Mouse (Mus musculus): ENCODE data around the gene Fat1. TPM values are rescaled to one million over a fixed set of nuclear protein-coding genes. Genes with fewer than 3 reads are reported as not detected.

The Fat1 gene
- polyA plus RNA-seq, 1 experiment = 24.4 TPM

GRCm38 (mm10) chr8:45052205-45052604 lies 117.0 kb downstream of the Fat1 start:
- H3K27me3 ChIP-seq (ENCODE audit: control insufficient read depth, insufficient read depth, insufficient read length) = no peaks in the 10 kb centered on the region
- peaks cover 36% of the 10 kb centered on the region for H3K36me3 ChIP-seq (ENCODE audit: control insufficient read depth, insufficient read depth)
- no peak overlapping the region for H3ac ChIP-seq (ENCODE audit: control insufficient read depth, insufficient read length, low read depth)
- H3K79me3 ChIP-seq (ENCODE audit: low read depth) = no peaks in the 10 kb centered on the region
- no peaks in the 10 kb centered on the region for H3K79me2 ChIP-seq (ENCODE audit: control insufficient read depth, insufficient read depth)
- H3K4me3 ChIP-seq (ENCODE audit: insufficient read depth, poor library complexity, severe bottlenecking) = no peak overlapping the region
- TF ChIP-seq MAX (IDR thresholded peaks at IDR 0.05) = no peak
- TF ChIP-seq CEBPB (IDR thresholded peaks at IDR 0.05; ENCODE audit: low read depth) = no peak
- no peak for TF ChIP-seq CTCF (IDR thresholded peaks at IDR 0.05; ENCODE audit: control insufficient read depth, insufficient read depth, insufficient read length)
- TF ChIP-seq FOSL1 (IDR thresholded peaks at IDR 0.05; ENCODE audit: insufficient read depth, low read length, poor library complexity, severe bottlenecking) = no peak
- no peak for TF ChIP-seq MYOD1 (IDR thresholded peaks at IDR 0.05; ENCODE audit: control insufficient read depth, insufficient read length, low read depth)
- TF ChIP-seq MYOG (IDR thresholded peaks at IDR 0.05; ENCODE audit: control insufficient read depth, extremely low read depth, insufficient read length) = no peak
- no peak for TF ChIP-seq USF1 (IDR thresholded peaks at IDR 0.05; ENCODE audit: low read depth)

DNA sequence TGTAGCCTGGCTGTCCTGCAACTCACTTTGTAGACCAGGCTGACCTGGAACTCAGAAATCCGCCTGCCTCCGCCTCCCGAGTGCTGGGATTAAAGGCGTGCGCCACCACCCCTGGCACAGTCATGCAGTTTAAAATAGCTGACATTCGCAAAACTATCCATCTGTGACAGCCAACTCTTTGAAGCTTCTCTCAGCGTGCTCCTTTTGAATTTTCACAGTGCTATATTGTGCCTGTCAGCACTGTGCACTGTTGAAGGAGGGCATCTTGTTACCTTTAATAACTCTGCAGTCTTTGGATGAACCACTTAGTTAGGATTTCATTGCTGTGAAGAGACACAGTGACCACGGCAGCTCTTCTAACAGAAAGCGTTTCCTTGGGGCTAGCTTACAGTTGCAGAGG lies 117.4 kb downstream of the Fat1 start:
- H3K36me3 ChIP-seq (ENCODE audit: control insufficient read depth, insufficient read depth) = peaks cover 32% of the 10 kb centered on the region
- H3K27me3 ChIP-seq (ENCODE audit: control insufficient read depth, insufficient read depth, insufficient read length) = no peaks in the 10 kb centered on the region
- no peak overlapping the region for H3ac ChIP-seq (ENCODE audit: control insufficient read depth, insufficient read length, low read depth)
- no peaks in the 10 kb centered on the region for H3K79me3 ChIP-seq (ENCODE audit: low read depth)
- no peak overlapping the region for H3K4me3 ChIP-seq (ENCODE audit: insufficient read depth, poor library complexity, severe bottlenecking)
- H3K79me2 ChIP-seq (ENCODE audit: control insufficient read depth, insufficient read depth) = no peaks in the 10 kb centered on the region
- no peak for TF ChIP-seq CTCF (IDR thresholded peaks at IDR 0.05; ENCODE audit: control insufficient read depth, insufficient read depth, insufficient read length)
- no peak for TF ChIP-seq USF1 (IDR thresholded peaks at IDR 0.05; ENCODE audit: low read depth)
- no peak for TF ChIP-seq CEBPB (IDR thresholded peaks at IDR 0.05; ENCODE audit: low read depth)
- no peak for TF ChIP-seq FOSL1 (IDR thresholded peaks at IDR 0.05; ENCODE audit: insufficient read depth, low read length, poor library complexity, severe bottlenecking)
- no peak for TF ChIP-seq MYOD1 (IDR thresholded peaks at IDR 0.05; ENCODE audit: control insufficient read depth, insufficient read length, low read depth)
- TF ChIP-seq MAX (IDR thresholded peaks at IDR 0.05) = no peak
- TF ChIP-seq MYOG (IDR thresholded peaks at IDR 0.05; ENCODE audit: control insufficient read depth, extremely low read depth, insufficient read length) = no peak

DNA sequence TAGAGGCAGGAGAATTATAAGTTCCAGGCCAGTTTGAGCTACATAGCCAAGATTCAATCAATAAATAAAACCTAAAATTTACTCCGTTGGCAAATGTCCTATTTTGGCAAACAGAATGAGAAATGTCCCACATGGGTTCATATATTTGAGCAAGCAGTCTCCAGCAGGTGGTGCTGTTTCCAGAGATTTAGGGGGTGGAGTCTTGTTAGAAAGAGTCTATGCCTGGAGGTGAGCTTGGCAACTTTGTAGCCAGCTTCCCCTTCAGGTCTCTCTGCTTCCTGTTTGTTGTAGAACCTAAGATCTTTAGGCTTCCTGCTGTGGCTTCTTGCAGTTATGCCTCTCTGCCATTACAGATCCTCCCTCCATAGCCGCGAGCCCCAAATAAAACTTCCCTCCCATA lies 120.3 kb downstream of the Fat1 start:
- no peak for TF ChIP-seq USF1 (IDR thresholded peaks at IDR 0.05; ENCODE audit: low read depth)
- TF ChIP-seq MYOD1 (IDR thresholded peaks at IDR 0.05; ENCODE audit: control insufficient read depth, insufficient read length, low read depth) = no peak
- TF ChIP-seq MAX (IDR thresholded peaks at IDR 0.05) = no peak
- no peak for TF ChIP-seq FOSL1 (IDR thresholded peaks at IDR 0.05; ENCODE audit: insufficient read depth, low read length, poor library complexity, severe bottlenecking)
- no peak for TF ChIP-seq CEBPB (IDR thresholded peaks at IDR 0.05; ENCODE audit: low read depth)
- no peak for TF ChIP-seq CTCF (IDR thresholded peaks at IDR 0.05; ENCODE audit: control insufficient read depth, insufficient read depth, insufficient read length)
- no peak for TF ChIP-seq MYOG (IDR thresholded peaks at IDR 0.05; ENCODE audit: control insufficient read depth, extremely low read depth, insufficient read length)
- Histone ChIP-seq H3K79me3 (ENCODE audit: low read depth) (no peaks in the 10 kb centered on the region), H3ac (ENCODE audit: control insufficient read depth, insufficient read length, low read depth) (no peak overlapping the region), H3K36me3 (ENCODE audit: control insufficient read depth, insufficient read depth) (peaks cover 31% of the 10 kb centered on the region), H3K79me2 (ENCODE audit: control insufficient read depth, insufficient read depth) (no peaks in the 10 kb centered on the region), H3K4me3 (ENCODE audit: insufficient read depth, poor library complexity, severe bottlenecking) (no peak overlapping the region), H3K27me3 (ENCODE audit: control insufficient read depth, insufficient read depth, insufficient read length) (no peaks in the 10 kb centered on the region)

DNA sequence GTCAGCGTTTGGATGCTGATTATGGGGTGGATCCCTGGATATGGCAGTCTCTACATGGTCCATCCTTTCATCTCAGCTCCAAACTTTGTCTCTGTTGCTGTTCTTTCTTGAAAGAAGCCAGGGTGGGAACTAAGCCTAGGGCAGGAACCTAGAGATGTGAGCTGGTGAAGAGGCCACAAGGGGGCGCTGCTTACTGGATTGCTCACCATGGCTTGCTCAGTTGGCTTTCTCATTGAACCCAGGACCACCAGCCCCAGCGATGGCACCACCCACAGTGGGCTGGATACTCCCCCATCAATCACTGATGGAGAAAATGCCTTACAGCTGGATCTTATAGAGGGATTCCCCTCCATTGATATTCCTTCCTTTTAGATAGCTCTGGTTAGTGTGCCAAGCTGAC lies 121.6 kb downstream of the Fat1 start:
- no peaks in the 10 kb centered on the region for H3K27me3 ChIP-seq (ENCODE audit: control insufficient read depth, insufficient read depth, insufficient read length)
- H3K79me3 ChIP-seq (ENCODE audit: low read depth) = no peaks in the 10 kb centered on the region
- H3K4me3 ChIP-seq (ENCODE audit: insufficient read depth, poor library complexity, severe bottlenecking) = no peak overlapping the region
- no peaks in the 10 kb centered on the region for H3K79me2 ChIP-seq (ENCODE audit: control insufficient read depth, insufficient read depth)
- TF ChIP-seq FOSL1 (IDR thresholded peaks at IDR 0.05; ENCODE audit: insufficient read depth, low read length, poor library complexity, severe bottlenecking) (no peak), USF1 (IDR thresholded peaks at IDR 0.05; ENCODE audit: low read depth) (no peak), MYOD1 (IDR thresholded peaks at IDR 0.05; ENCODE audit: control insufficient read depth, insufficient read length, low read depth) (no peak), CTCF (IDR thresholded peaks at IDR 0.05; ENCODE audit: control insufficient read depth, insufficient read depth, insufficient read length) (no peak), CEBPB (IDR thresholded peaks at IDR 0.05; ENCODE audit: low read depth) (no peak), MAX (IDR thresholded peaks at IDR 0.05) (no peak), MYOG (IDR thresholded peaks at IDR 0.05; ENCODE audit: control insufficient read depth, extremely low read depth, insufficient read length) (no peak)
- peaks cover 20% of the 10 kb centered on the region for H3K36me3 ChIP-seq (ENCODE audit: control insufficient read depth, insufficient read depth)
- H3ac ChIP-seq (ENCODE audit: control insufficient read depth, insufficient read length, low read depth) = no peak overlapping the region

DNA sequence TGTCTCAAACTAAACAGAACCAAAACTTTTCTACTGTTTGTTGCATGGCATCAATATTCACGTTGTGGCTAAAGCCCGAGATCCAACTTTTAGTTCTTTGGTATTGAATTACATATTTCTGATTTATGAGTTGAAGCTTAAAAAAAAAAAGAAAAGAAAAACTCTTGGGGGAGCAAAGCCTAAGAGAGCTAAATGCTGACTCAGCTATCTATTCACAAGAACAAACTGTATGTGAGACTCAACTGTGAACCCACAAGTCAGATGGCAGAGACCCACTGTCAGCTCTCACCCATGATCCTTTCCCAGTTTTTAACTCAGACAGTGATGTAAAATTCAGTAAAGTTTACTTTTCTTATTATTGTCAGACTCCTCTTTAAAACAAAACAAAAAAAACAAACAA lies 124.8 kb downstream of the Fat1 start:
- H3ac ChIP-seq (ENCODE audit: control insufficient read depth, insufficient read length, low read depth) = no peak overlapping the region
- no peak overlapping the region for H3K4me3 ChIP-seq (ENCODE audit: insufficient read depth, poor library complexity, severe bottlenecking)
- H3K79me2 ChIP-seq (ENCODE audit: control insufficient read depth, insufficient read depth) = no peaks in the 10 kb centered on the region
- no peaks in the 10 kb centered on the region for H3K36me3 ChIP-seq (ENCODE audit: control insufficient read depth, insufficient read depth)
- TF ChIP-seq MYOD1 (IDR thresholded peaks at IDR 0.05; ENCODE audit: control insufficient read depth, insufficient read length, low read depth) (no peak), USF1 (IDR thresholded peaks at IDR 0.05; ENCODE audit: low read depth) (no peak), FOSL1 (IDR thresholded peaks at IDR 0.05; ENCODE audit: insufficient read depth, low read length, poor library complexity, severe bottlenecking) (no peak), MAX (IDR thresholded peaks at IDR 0.05) (no peak), CEBPB (IDR thresholded peaks at IDR 0.05; ENCODE audit: low read depth) (no peak), MYOG (IDR thresholded peaks at IDR 0.05; ENCODE audit: control insufficient read depth, extremely low read depth, insufficient read length) (no peak), CTCF (IDR thresholded peaks at IDR 0.05; ENCODE audit: control insufficient read depth, insufficient read depth, insufficient read length) (no peak)
- H3K27me3 ChIP-seq (ENCODE audit: control insufficient read depth, insufficient read depth, insufficient read length) = no peaks in the 10 kb centered on the region
- H3K79me3 ChIP-seq (ENCODE audit: low read depth) = no peaks in the 10 kb centered on the region

GRCm38 (mm10) chr8:45062311-45062710 lies 127.1 kb downstream of the Fat1 start:
- Histone ChIP-seq H3K27me3 (ENCODE audit: control insufficient read depth, insufficient read depth, insufficient read length) (no peaks in the 10 kb centered on the region), H3K79me3 (ENCODE audit: low read depth) (no peaks in the 10 kb centered on the region), H3K36me3 (ENCODE audit: control insufficient read depth, insufficient read depth) (no peaks in the 10 kb centered on the region), H3K4me3 (ENCODE audit: insufficient read depth, poor library complexity, severe bottlenecking) (no peak overlapping the region), H3K79me2 (ENCODE audit: control insufficient read depth, insufficient read depth) (no peaks in the 10 kb centered on the region), H3ac (ENCODE audit: control insufficient read depth, insufficient read length, low read depth) (no peak overlapping the region)
- TF ChIP-seq FOSL1 (IDR thresholded peaks at IDR 0.05; ENCODE audit: insufficient read depth, low read length, poor library complexity, severe bottlenecking) = no peak
- TF ChIP-seq MYOD1 (IDR thresholded peaks at IDR 0.05; ENCODE audit: control insufficient read depth, insufficient read length, low read depth) = no peak
- TF ChIP-seq MYOG (IDR thresholded peaks at IDR 0.05; ENCODE audit: control insufficient read depth, extremely low read depth, insufficient read length) = no peak
- no peak for TF ChIP-seq CTCF (IDR thresholded peaks at IDR 0.05; ENCODE audit: control insufficient read depth, insufficient read depth, insufficient read length)
- TF ChIP-seq MAX (IDR thresholded peaks at IDR 0.05) = no peak
- TF ChIP-seq CEBPB (IDR thresholded peaks at IDR 0.05; ENCODE audit: low read depth) = no peak
- no peak for TF ChIP-seq USF1 (IDR thresholded peaks at IDR 0.05; ENCODE audit: low read depth)

All from C2C12 (cell line).